Mouse (Mus musculus) stomach, postnatal 0 days (tissue): ENCODE measurements around the gene Zbtb45.

Experiments
- CTCF ChIP-seq: IDR thresholded peaks from 2 replicates; pipeline ENCODE4 v1.5.1; 2016; ENCODE audit warnings: antibody characterized with exemption, low read depth, mild to moderate bottlenecking, moderate library complexity
- EP300 ChIP-seq: optimal IDR thresholded peaks from 2 replicates; pipeline ENCODE3; 2016; ENCODE audit warnings: antibody characterized with exemption

GRCm38 (mm10) chr7:13003380-13003779 lies 6.5 kb downstream of the Zbtb45 start:
- TF ChIP-seq CTCF, result peak; percentile 32
- no peak for TF ChIP-seq EP300
